Mouse (Mus musculus) neural tube, embryonic 13.5 days (tissue): Measurements from ENCODE around the gene Atp12a. TPM values are rescaled to one million over a fixed set of nuclear protein-coding genes. Genes with fewer than 3 reads are reported as not detected.
A peak's percentile ranks its signal among the peaks of the same experiment; 100 is the strongest.

Experiments
- ATAC-seq: fragments of 200-750 bp; cut with Nextera tagmentation; 2 replicates; pipeline ENCODE4 v1.8.0; 2017; ENCODE audit warnings: low read depth, mild to moderate bottlenecking, moderate TSS enrichment, moderate library complexity
- H3K27ac ChIP-seq: fragments of 300-500 bp; sonication (generic); replicated peaks from 2 replicates; pipeline ENCODE4 v1.5.1; 2015; ENCODE audit warnings: moderate library complexity, mild to moderate bottlenecking, inconsistent platforms
- H3K27me3 ChIP-seq: fragments of 300-500 bp; sonication (generic); 2 replicates; pipeline ENCODE4 v1.6.1; 2015; ENCODE audit warnings: mild to moderate bottlenecking, inconsistent platforms
- H3K36me3 ChIP-seq: fragments of 300-500 bp; sonication (generic); 2 replicates; pipeline ENCODE4 v1.6.1; 2015; ENCODE audit warnings: mild to moderate bottlenecking, inconsistent platforms
- H3K4me1 ChIP-seq: fragments of 300-500 bp; sonication (generic); replicated peaks from 2 replicates; pipeline ENCODE4 v1.6.1; 2015; ENCODE audit warnings: inconsistent platforms
- H3K4me2 ChIP-seq: fragments of 300-500 bp; sonication (generic); 2 replicates; pipeline ENCODE4 v1.6.1; 2015; ENCODE audit warnings: inconsistent platforms, mild to moderate bottlenecking, moderate library complexity
- H3K4me3 ChIP-seq: fragments of 300-500 bp; sonication (generic); 2 replicates; pipeline ENCODE4 v1.5.1; 2015; ENCODE audit warnings: mild to moderate bottlenecking, inconsistent platforms
- H3K9ac ChIP-seq: fragments of 300-500 bp; sonication (generic); 2 replicates; pipeline ENCODE4 v1.6.1; 2015; ENCODE audit warnings: moderate library complexity, mild to moderate bottlenecking, inconsistent platforms
- H3K9me3 ChIP-seq: fragments of 300-500 bp; sonication (generic); 2 replicates; pipeline ENCODE4 v1.6.1; 2016; ENCODE audit warnings: inconsistent platforms
- WGBS: fragments of 180-500 bp; shearing (Covaris S2); methylation state at CpG from one replicate; pipeline ENCODE4 v1.1.7; 2015; 5-methylcytosine and 5-hydroxymethylcytosine counted together
- polyA plus RNA-seq: library from polyadenylated mRNA; unstranded; fragments of >200 nt; fragmentation: Nextera tagmentation; extraction: Ambion mirVana; gene quantifications from 2 replicates; pipeline ENCODE4 v1.2.1, GENCODE M21; 2015

Gene Atp12a
- polyA plus RNA-seq, 1 experiment from 2014 or later, result 0.15 TPM

DNA sequence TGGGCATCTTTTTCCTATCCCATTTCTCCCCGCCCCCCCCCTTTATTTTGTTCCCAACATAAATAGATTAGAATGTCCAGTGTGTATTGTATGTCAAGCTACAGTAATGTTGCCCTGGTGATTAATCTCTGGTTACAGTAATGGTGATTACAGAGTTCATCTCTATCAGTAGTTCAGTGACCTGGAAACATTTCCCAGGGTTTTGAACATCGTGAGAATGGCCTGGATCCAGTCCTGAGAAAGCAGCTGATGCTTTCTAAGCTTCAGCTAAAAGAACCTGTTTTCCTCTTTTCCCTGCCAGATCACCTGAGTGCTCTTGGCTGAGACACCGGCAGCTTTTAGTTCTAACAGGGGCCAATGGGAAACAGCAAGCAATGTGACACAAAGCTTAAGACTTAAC, 25.4 kb downstream of the Atp12a start:
- WGBS, result 70% methylated on average over 3 of the region's 3 CpGs
- Histone ChIP-seq H3K27me3 (no peaks in the 10 kb centered on the region), H3K4me3 (no peak overlapping the region), H3K9ac (no peak overlapping the region), H3K4me2 (no peak overlapping the region), H3K36me3 (no peaks in the 10 kb centered on the region), H3K4me1 (peaks cover 15% of the 10 kb centered on the region), H3K9me3 (no peaks in the 10 kb centered on the region), H3K27ac (no peak overlapping the region)
- no peak for ATAC-seq

DNA sequence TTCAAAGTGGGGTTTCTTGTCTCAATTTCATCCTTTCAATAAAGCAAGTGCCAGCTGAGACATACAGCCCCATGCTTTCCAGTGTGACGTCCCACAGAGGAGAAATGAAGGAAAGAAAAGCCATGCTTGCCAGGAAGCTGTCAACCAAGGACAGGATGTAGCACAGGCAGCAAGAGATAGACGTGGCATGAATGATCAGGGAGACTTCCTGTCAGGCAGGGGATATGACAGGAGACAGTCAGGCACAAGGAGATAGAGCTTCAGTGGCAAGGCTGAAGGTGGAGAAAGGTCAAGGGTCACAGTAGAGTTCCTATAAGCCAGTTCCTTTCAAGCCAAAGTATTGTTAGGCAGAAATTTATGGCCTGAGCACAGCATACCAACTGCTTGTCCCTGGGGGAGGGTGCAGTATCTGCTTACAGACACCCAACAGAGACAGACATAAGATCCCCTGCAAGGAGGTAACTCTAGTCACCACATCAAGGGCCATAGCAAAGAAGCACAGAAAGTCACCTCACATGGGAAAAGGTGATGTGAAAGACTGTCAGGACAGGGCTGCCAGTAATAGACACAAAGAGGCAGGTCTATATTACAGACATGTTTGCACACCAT, 28.9 kb downstream of the Atp12a start:
- Histone ChIP-seq H3K4me2 (no peak overlapping the region), H3K9ac (no peak overlapping the region), H3K4me3 (no peak overlapping the region), H3K27ac (no peak overlapping the region), H3K36me3 (no peaks in the 10 kb centered on the region), H3K9me3 (no peaks in the 10 kb centered on the region), H3K4me1 (peaks cover 15% of the 10 kb centered on the region), H3K27me3 (no peaks in the 10 kb centered on the region)
- no peak for ATAC-seq
- WGBS, result 10% methylated on average over 2 of the region's 2 CpGs

DNA sequence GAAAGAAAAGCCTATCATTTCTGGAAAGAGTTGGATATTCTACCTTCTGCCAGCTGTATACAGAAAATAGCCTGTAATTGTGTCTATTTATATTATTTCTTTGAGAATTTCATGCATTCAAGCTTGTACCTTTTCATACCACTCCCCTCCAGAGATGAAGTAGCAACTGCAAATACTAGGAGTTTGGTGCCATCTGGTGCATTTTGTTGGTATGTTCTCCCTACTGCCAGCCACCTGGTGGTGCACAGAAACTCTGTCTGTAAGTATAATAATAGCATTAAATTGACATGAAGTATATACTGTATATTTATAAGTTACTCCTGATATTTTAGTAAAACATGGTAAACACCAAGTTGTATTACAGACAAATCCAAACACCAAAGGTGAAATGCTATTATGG, 33.1 kb downstream of the Atp12a start:
- peaks cover 11% of the 10 kb centered on the region for H3K4me1 ChIP-seq
- no peak overlapping the region for H3K9ac ChIP-seq
- H3K27me3 ChIP-seq, result no peaks in the 10 kb centered on the region
- H3K27ac ChIP-seq, result no peak overlapping the region
- no peaks in the 10 kb centered on the region for H3K9me3 ChIP-seq
- no peak overlapping the region for H3K4me2 ChIP-seq
- ATAC-seq, result no peak
- H3K4me3 ChIP-seq, result no peak overlapping the region
- no peaks in the 10 kb centered on the region for H3K36me3 ChIP-seq

DNA sequence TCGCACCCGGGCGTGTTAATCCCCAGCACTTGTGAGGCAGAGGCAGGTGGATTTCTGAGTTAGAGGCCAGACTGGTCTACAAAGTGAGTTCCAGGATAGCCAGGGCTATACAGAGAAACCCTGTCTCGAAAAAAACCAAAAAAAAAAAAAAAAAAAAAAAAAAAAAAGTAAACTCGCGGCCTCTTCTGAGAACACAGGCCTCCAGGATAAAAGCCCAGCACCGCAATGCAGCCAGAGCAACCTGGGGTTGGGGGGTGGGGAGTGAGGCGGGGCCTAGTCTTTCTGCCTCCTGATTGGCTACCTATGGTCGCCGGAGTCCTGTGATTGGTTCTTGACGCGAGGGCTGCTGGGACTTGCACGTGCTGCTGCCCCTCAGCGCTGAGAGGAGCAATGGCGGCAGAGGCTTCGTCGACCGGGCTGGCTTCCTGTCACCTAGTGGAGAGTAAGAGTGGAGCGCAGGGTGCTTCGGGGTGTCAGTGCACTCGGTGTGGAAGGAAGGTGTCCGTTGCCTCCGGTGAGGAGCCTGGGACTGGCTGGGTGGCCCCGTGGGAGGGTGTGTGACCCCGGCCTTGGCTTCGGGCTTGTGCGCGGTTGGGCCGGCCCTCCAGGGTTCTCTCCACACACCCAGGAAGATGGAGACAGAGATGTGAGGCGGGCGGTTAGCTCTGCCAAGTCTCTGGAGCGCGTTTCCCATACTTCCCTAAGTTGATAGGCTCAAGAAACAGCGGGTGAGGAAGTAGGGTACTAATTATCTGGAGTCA, 37.6 kb downstream of the Atp12a start, which contains the start of gene Rnf17:
Gene Rnf17 (plus strand): TSS at position 271 of the 761 bp plus-strand sequence.
- Histone ChIP-seq H3K36me3 (no peaks in the 10 kb centered on the region), H3K4me1 (no peaks in the 10 kb centered on the region), H3K4me2 (0 out of 2 replicates have a peak within 1 kb of the TSS, but pooled peaks have one; percentile 11), H3K4me3 (no peak within 1 kb of the TSS), H3K27ac (no peak within 1 kb of the TSS), H3K9ac (no peak within 1 kb of the TSS), H3K9me3 (no peaks in the 10 kb centered on the region), H3K27me3 (no peaks in the 10 kb centered on the region)
- ATAC-seq, result no peak
- 73% methylated on average over 34 of the region's 34 CpGs for WGBS

DNA sequence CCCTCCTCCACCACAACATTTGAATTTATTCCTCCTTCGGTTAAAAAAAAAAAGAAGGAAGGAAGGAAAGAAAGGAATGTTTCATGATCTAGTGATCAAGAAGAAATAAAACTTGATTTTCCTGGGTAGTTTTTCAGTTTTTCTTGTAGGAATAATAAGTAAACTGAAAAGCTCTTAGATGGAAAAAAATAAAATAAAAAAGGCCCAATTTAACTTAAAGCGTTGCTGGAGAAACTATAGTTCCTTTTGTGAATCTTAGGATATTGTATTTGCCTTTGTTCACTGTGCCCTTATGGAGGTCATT, 38.2 kb downstream of the Atp12a start:
- H3K9me3 ChIP-seq, result no peaks in the 10 kb centered on the region
- no peaks in the 10 kb centered on the region for H3K27me3 ChIP-seq
- no peak overlapping the region for H3K4me3 ChIP-seq
- H3K9ac ChIP-seq, result no peak overlapping the region
- no peak overlapping the region for H3K27ac ChIP-seq
- H3K4me1 ChIP-seq, result no peaks in the 10 kb centered on the region
- WGBS, result 93% methylated on average over 2 of the region's 2 CpGs
- no peaks in the 10 kb centered on the region for H3K36me3 ChIP-seq
- H3K4me2 ChIP-seq, result no peak overlapping the region
- ATAC-seq, result no peak

Other genes with a start within 250 kb of the Atp12a start
- gene Gzme, start 244.4 kb upstream of the Atp12a start, polyA plus RNA-seq, result not detected in 2 replicates
- not detected in 2 replicates for gene Gzmd, start 232.5 kb upstream of the Atp12a start, polyA plus RNA-seq
- not detected in 2 replicates for gene Gzmg, start 205.5 kb upstream of the Atp12a start, polyA plus RNA-seq
- not detected in 2 replicates for gene Gzmn, start 190.5 kb upstream of the Atp12a start, polyA plus RNA-seq
- not detected in 2 replicates for gene Gzmf, start 153.7 kb upstream of the Atp12a start, polyA plus RNA-seq
- not detected in 2 replicates for gene Gzmc, start 130.4 kb upstream of the Atp12a start, polyA plus RNA-seq
- not detected in 2 replicates for gene Gzmb, start 102.8 kb upstream of the Atp12a start, polyA plus RNA-seq
- 0.28 and 0.68 TPM in 2 replicates for gene Rnf17, start 37.5 kb downstream of the Atp12a start, polyA plus RNA-seq
- gene Cenpj, start 210.4 kb downstream of the Atp12a start, polyA plus RNA-seq, result 6.0 and 10.3 TPM in 2 replicates
- 1.1 and 1.9 TPM in 2 replicates for gene Parp4, start 210.6 kb downstream of the Atp12a start, polyA plus RNA-seq